Mouse (Mus musculus) kidney, embryonic 15.5 days (tissue): ENCODE measurements around the gene Sned1. TPM values are rescaled to one million over a fixed set of nuclear protein-coding genes. Genes with fewer than 3 reads are reported as not detected.
"Not testable (repeated sequence)": the region's sequence is repeated elsewhere in the genome, so short reads cannot be mapped to it uniquely, and the experiment has no call there.

ENCODE experiments used
- ATAC-seq: fragments of 200-750 bp; cut with Nextera tagmentation; replicated peaks from 2 replicates; pipeline ENCODE4 v1.8.0; 2017; ENCODE audit warnings: moderate TSS enrichment; ENCODE audit not compliant: low FRiP score
- H3K27ac ChIP-seq: fragments of 300-500 bp; sonication (generic); 2 replicates; pipeline ENCODE4 v1.5.1; 2015; ENCODE audit warnings: mild to moderate bottlenecking, inconsistent platforms
- H3K27me3 ChIP-seq: fragments of 300-500 bp; sonication (generic); 2 replicates; pipeline ENCODE4 v1.6.1; 2015; ENCODE audit warnings: inconsistent platforms
- H3K36me3 ChIP-seq: fragments of 300-500 bp; sonication (generic); 2 replicates; pipeline ENCODE4 v1.6.1; 2015; ENCODE audit warnings: inconsistent platforms
- H3K4me1 ChIP-seq: fragments of 300-500 bp; sonication (generic); 2 replicates; pipeline ENCODE4 v1.6.1; 2015; ENCODE audit warnings: inconsistent platforms
- H3K4me2 ChIP-seq: fragments of 300-500 bp; sonication (generic); 2 replicates; pipeline ENCODE4 v1.6.1; 2015; ENCODE audit warnings: moderate library complexity, mild to moderate bottlenecking, inconsistent platforms
- H3K4me3 ChIP-seq: fragments of 300-500 bp; sonication (generic); replicated peaks from 2 replicates; pipeline ENCODE4 v1.5.1; 2015; ENCODE audit warnings: mild to moderate bottlenecking, inconsistent platforms
- H3K9ac ChIP-seq: fragments of 300-500 bp; sonication (generic); 2 replicates; pipeline ENCODE4 v1.6.1; 2015; ENCODE audit warnings: mild to moderate bottlenecking, inconsistent platforms
- H3K9me3 ChIP-seq: fragments of 300-500 bp; sonication (generic); replicated peaks from 2 replicates; pipeline ENCODE4 v1.6.1; 2016; ENCODE audit warnings: inconsistent platforms
- WGBS: fragments of 180-500 bp; shearing (Covaris S2); methylation state at CpG from one replicate; pipeline ENCODE4 v1.1.7; 2015; ENCODE audit warnings: mixed read lengths; 5-methylcytosine and 5-hydroxymethylcytosine counted together
- polyA plus RNA-seq: library from polyadenylated mRNA; unstranded; fragments of >200 nt; fragmentation: Nextera tagmentation; extraction: Ambion mirVana; gene quantifications from 2 replicates; pipeline ENCODE4 v1.2.1, GENCODE M21; 2015

Sned1 gene
- polyA plus RNA-seq = 11.1 and 14.7 TPM in 2 replicates

GRCm38 (mm10) chr1:93235576-93236544 lies at the start of gene Sned1:
Gene Sned1, plus strand, starts transcription at chr1:93235841.
- peak within 1 kb of the TSS; percentile 62 for H3K4me3 ChIP-seq
- 0 out of 2 replicates have a peak, but pooled peaks cover 4% of the 10 kb centered on the region for H3K36me3 ChIP-seq
- ATAC-seq = peak; percentile 92
- H3K27me3 ChIP-seq = peaks cover 15% of the 10 kb centered on the region; the same call in 1 of the 2 replicates
- no peaks in the 10 kb centered on the region for H3K9me3 ChIP-seq
- WGBS = under 1% methylated on average over 99 of the region's 100 CpGs
- peak within 1 kb of the TSS; percentile 41 for H3K27ac ChIP-seq
- H3K4me2 ChIP-seq = peak within 1 kb of the TSS; percentile 99
- peaks cover 50% of the 10 kb centered on the region for H3K4me1 ChIP-seq
- peak within 1 kb of the TSS; percentile 56 for H3K9ac ChIP-seq

DNA sequence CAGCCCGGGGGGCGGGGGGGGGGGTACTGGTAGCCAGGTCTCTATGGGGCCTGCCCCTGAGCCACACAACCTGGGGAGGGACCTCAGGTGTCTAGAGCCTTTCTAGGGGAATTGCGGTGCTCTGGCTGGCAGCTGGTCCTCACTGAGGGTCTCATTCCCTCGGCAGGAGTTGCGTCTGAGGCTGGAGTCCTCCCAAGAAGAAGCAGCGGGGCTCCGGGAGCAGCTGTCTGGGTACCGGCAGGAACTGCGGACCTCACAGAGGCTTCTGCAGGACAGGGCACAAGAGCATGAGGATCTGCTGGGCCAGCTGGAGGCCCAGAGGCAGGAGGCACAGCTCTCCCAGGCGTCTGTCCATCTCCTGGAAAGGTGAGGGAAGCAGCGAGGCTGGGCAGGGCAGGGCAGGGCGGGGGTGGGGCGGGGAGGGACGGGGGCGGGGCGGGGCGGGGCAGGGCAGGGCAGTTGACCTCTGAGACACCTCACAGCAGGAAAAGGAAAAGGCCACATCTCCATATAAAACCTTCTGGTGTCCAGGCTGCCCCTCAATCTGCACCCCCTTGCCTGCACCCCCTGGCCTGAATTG lies 44.8 kb upstream of the Sned1 start:
- WGBS = 11% methylated on average over 16 of the region's 17 CpGs
- Histone ChIP-seq H3K4me3 (no peak overlapping the region), H3K36me3 (no peaks in the 10 kb centered on the region), H3K9me3 (no peaks in the 10 kb centered on the region), H3K9ac (no peak overlapping the region), H3K4me2 (peak overlapping the region; percentile 36), H3K27ac (no peak overlapping the region), H3K4me1 (peaks cover 26% of the 10 kb centered on the region), H3K27me3 (peaks cover 13% of the 10 kb centered on the region)
- ATAC-seq = no peak

GRCm38 (mm10) chr1:93194961-93195360 lies 40.7 kb upstream of the Sned1 start:
- Histone ChIP-seq H3K36me3 (no peaks in the 10 kb centered on the region), H3K4me1 (peaks cover 8% of the 10 kb centered on the region), H3K9ac (no peak overlapping the region), H3K9me3 (no peaks in the 10 kb centered on the region), H3K4me2 (no peak overlapping the region), H3K27me3 (peaks cover 10% of the 10 kb centered on the region), H3K4me3 (no peak overlapping the region), H3K27ac (no peak overlapping the region)
- ATAC-seq = no peak
- WGBS = 93% methylated on average over 3 of the region's 3 CpGs

DNA sequence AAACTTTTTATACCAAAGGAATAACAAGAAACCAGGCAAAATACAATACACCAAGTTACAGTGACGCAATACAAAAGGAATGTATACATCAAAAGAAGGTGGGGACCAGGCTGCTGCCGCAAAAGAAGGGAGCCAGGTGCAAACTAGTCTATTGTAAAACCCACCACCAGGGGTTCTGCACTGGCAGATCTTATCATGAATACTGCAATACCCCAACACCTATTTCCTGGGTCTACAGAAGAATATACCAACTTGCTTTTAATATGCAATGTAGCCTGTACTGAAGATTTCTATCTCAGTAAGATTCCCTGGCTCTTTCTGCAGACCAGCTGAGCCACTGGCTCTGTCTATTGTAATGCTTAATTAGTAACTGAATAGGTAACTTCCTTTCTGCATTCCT lies 38.2 kb upstream of the Sned1 start:
- H3K27ac ChIP-seq, H3K4me2 ChIP-seq, H3K4me3 ChIP-seq, H3K9ac ChIP-seq, H3K27me3 ChIP-seq, H3K36me3 ChIP-seq, H3K4me1 ChIP-seq, H3K9me3 ChIP-seq, ATAC-seq: not testable (repeated sequence)
- WGBS = 80% methylated on average over 2 of the region's 2 CpGs

DNA sequence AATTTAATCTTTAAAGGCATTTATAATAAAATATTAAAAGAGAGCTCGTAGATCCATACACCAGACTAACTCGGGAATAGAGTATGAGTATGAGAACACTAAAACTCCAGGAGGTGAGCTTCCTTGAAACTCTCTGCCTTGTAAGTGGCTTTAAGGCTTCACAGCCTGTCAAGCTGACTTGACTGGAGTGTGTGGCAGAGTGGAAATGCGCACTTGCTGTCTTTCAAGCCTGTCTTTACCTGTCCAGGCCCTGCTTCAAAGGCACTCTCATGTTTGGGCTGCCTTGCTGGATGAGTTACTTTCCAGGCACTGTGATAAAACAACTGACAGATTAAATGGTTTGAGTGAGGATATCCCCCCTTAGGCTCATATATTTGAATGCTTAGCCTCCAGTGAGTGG lies 37.7 kb upstream of the Sned1 start:
- Histone ChIP-seq H3K36me3 (no peaks in the 10 kb centered on the region), H3K9me3 (no peaks in the 10 kb centered on the region), H3K4me3 (no peak overlapping the region), H3K27ac (peak overlapping the region; percentile 37; the same call in 1 of the 2 replicates), H3K27me3 (no peaks in the 10 kb centered on the region), H3K9ac (no peak overlapping the region), H3K4me1 (no peaks in the 10 kb centered on the region), H3K4me2 (no peak overlapping the region)
- no peak for ATAC-seq
- WGBS = 76% methylated on average over 3 of the region's 3 CpGs

- Histone ChIP-seq H3K9me3 (no peaks in the 10 kb centered on the region), H3K27me3 (no peaks in the 10 kb centered on the region), H3K9ac (no peak overlapping the region), H3K4me1 (peaks cover 25% of the 10 kb centered on the region), H3K4me2 (no peak overlapping the region), H3K27ac (no peak overlapping the region), H3K4me3 (no peak overlapping the region), H3K36me3 (no peaks in the 10 kb centered on the region)
- no peak for ATAC-seq
- 64% methylated on average over 12 of the region's 12 CpGs for WGBS
Measured at GRCm38 (mm10) chr1:93206277-93206970, 29.2 kb upstream of the Sned1 start.

- no peak overlapping the region for H3K27ac ChIP-seq
- H3K36me3 ChIP-seq = no peaks in the 10 kb centered on the region
- WGBS = 79% methylated on average over 4 of the region's 4 CpGs
- H3K4me3 ChIP-seq = no peak overlapping the region
- no peaks in the 10 kb centered on the region for H3K27me3 ChIP-seq
- H3K9ac ChIP-seq = no peak overlapping the region
- H3K9me3 ChIP-seq = no peaks in the 10 kb centered on the region
- ATAC-seq = no peak
- peaks cover 37% of the 10 kb centered on the region for H3K4me1 ChIP-seq
- no peak overlapping the region for H3K4me2 ChIP-seq
Measured at GRCm38 (mm10) chr1:93207536-93208064, 28.0 kb upstream of the Sned1 start.

- Histone ChIP-seq H3K4me3 (no peak overlapping the region), H3K27me3 (no peaks in the 10 kb centered on the region), H3K9me3 (no peaks in the 10 kb centered on the region), H3K27ac (peak overlapping the region; percentile 87), H3K4me2 (0 out of 2 replicates have a peak overlapping the region, but pooled peaks have one; percentile 15), H3K9ac (no peak overlapping the region), H3K36me3 (no peaks in the 10 kb centered on the region), H3K4me1 (peaks cover 57% of the 10 kb centered on the region)
- 20% methylated on average over 9 of the region's 9 CpGs for WGBS
- peak; percentile 74 for ATAC-seq
Measured at GRCm38 (mm10) chr1:93210213-93210641, 25.4 kb upstream of the Sned1 start.

DNA sequence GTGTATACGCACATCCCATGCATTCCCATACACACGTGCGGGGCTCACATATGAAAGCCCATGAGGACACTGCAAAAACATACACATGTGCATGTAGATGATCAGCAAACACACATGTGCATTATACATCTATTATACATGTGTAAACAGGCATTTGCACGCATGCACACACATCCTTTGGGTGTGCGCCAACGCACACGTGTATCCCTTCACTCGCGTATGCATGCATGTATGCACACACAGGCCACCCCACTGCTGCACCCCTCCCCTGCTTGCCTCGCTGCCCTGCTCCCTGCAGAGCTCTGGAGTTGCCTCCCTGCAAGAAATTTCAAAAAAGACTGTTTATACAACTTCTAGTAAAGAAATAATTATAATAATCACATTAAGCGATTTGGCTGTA lies 24.6 kb upstream of the Sned1 start:
- WGBS = 68% methylated on average over 11 of the region's 11 CpGs
- ATAC-seq = peak; percentile 14; the same call in 1 of the 2 replicates
- peaks cover 58% of the 10 kb centered on the region for H3K4me1 ChIP-seq
- no peak overlapping the region for H3K4me3 ChIP-seq
- H3K27ac ChIP-seq = peak overlapping the region; percentile 87
- no peaks in the 10 kb centered on the region for H3K36me3 ChIP-seq
- no peaks in the 10 kb centered on the region for H3K9me3 ChIP-seq
- H3K9ac ChIP-seq = no peak overlapping the region
- H3K27me3 ChIP-seq = no peaks in the 10 kb centered on the region
- 0 out of 2 replicates have a peak overlapping the region, but pooled peaks have one; percentile 15 for H3K4me2 ChIP-seq

DNA sequence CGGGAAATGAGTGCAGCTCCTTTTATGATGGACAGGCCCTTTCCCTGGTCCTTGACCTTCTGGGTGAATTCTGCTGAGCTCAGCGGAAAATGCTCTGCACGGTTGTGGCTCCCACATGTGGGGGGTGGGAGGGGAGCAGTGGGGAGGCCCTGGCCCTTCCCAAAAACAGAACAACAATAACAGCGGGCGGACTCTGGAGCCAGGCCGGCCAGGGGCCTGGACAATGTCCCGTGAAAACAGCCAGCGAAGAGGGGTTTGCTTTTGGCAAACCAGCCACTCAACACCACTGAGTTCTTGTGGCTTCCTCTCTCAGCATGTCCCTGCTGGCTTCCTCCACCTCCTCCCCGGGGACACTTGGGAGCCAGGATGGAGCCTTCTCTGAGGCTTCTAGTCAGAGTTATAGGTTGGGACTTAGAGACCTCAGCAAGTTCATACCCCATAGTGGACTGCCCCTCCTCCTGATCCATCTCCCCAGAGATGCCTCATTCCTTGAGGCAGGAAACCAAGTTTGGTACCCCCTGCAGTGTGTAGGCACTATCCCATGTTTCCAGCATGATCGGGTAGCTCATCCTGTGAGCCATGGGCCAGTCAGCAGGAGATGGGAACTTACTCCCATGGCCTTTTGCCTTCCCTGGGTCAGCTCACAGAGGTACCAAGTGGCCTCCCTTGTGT lies 24.0 kb upstream of the Sned1 start:
- Histone ChIP-seq H3K4me1 (peaks cover 60% of the 10 kb centered on the region), H3K27me3 (no peaks in the 10 kb centered on the region), H3K27ac (peak overlapping the region; percentile 87), H3K9ac (no peak overlapping the region), H3K4me3 (no peak overlapping the region), H3K4me2 (0 out of 2 replicates have a peak overlapping the region, but pooled peaks have one; percentile 3), H3K9me3 (no peaks in the 10 kb centered on the region), H3K36me3 (no peaks in the 10 kb centered on the region)
- peak; percentile 59 for ATAC-seq
- WGBS = 35% methylated on average over 10 of the region's 10 CpGs

GRCm38 (mm10) chr1:93212441-93212840 lies 23.2 kb upstream of the Sned1 start:
- peak overlapping the region; percentile 87 for H3K27ac ChIP-seq
- H3K9ac ChIP-seq = no peak overlapping the region
- no peaks in the 10 kb centered on the region for H3K36me3 ChIP-seq
- 76% methylated on average over 7 of the region's 7 CpGs for WGBS
- no peak for ATAC-seq
- no peaks in the 10 kb centered on the region for H3K27me3 ChIP-seq
- H3K4me1 ChIP-seq = peaks cover 68% of the 10 kb centered on the region
- no peaks in the 10 kb centered on the region for H3K9me3 ChIP-seq
- no peak overlapping the region for H3K4me3 ChIP-seq
- no peak overlapping the region for H3K4me2 ChIP-seq
